Mouse (Mus musculus) olfactory bulb, adult 2 months (tissue): ENCODE data around the gene Map3k13.

Source experiments
- CTCF ChIP-seq: fragments of 200-500 bp; IDR thresholded peaks from 2 replicates; pipeline ENCODE4 v1.5.1; 2012; ENCODE audit warnings: low read depth, mild to moderate bottlenecking, low read length, moderate library complexity; ENCODE audit not compliant: insufficient read depth
- POLR2A ChIP-seq: fragments of 200-500 bp; IDR thresholded peaks from 2 replicates; pipeline ENCODE4 v1.6.1; 2012; ENCODE audit warnings: mild to moderate bottlenecking, low read depth, low read length, moderate library complexity; ENCODE audit not compliant: insufficient read depth

DNA sequence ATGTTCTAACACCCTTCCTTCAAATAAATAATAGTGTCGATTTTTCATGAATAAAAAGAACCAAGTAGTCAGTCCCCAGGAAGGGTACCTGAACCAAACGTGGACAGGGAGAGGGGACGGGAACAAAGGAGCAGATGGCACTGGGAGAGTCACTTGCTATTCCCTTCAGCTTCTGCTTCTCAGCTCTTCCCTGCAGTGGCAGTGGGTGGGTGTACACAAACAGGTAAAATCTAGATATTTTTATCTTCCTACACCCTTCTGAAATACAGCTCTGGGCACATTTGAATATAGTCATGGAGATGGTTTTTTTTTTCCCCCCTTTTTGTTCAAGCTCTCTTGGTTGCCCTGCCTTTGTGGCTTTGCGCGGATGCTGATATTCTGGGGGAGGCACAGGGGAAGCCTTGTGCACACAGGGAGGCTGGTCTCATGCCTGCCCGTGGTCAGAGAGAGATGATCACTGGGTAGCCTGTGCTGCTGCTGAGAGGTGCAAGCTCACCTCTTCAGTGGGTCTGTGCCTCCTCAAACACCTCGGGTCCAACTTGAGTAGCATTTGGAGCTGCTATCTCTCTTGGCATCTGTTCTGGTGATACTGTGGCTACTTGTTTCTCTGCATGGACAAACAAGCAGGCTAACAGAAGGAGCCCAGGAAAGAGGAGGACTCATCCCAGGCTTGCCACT is 87.6 kb downstream of the Map3k13 start:
- TF ChIP-seq POLR2A (no peak), CTCF (no peak)
